Mouse (Mus musculus): ENCODE results near the gene Acox1. TPM values are rescaled to one million over a fixed set of nuclear protein-coding genes. Genes with fewer than 3 reads are reported as not detected.
A peak's percentile ranks its signal among the peaks of the same experiment; 100 is the strongest.

The Acox1 gene
- polyA plus RNA-seq, 1 experiment, result 22.4 TPM

DNA sequence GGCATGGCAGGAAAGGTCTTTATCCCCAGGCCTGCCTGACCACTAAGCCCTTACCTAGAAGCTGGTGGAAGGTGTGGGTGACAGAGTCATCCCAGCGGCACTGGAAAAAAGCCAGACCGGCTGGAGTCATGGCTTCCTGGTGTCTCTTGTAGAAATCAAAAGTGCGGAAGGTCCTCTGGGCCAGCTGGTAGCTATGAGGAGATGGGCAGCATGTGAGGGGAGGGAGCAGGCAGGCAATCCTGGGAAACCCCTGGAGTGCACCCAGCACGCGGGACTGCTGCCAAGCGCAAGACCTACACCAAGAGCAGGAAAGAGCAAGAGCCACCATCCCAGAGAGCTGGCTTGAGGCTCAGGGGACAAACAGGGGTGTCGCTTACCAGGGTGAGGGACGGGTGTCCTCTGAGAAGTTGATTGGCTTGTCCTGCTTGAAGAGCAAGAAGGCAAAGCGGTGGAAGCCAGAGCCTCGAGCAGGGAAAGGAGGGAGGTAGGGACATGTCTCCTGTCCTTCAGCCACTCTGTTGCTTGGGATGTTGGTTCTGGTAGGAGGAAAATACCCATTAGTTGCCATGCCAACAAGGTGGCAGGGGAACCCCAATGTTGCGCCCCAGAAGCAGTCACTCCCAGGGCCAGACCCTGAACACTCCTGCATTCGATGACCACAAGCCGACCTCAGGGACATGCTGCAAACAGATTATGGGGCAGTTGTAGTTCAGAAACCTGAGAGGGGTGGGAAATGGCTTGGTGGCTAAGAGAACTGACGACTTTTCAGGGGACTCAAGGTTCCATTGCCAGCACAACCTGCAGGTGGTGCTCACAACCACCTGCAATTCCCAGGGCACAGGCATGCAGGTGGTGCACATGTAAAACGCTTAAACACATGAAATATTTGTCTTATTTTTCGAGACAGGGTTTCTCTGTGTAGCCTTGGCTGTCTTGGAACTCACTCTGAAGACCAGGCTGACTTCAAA, 66.2 kb downstream of the Acox1 start:
- H3K27me3 ChIP-seq (ENCODE audit: control insufficient read depth, insufficient read depth, insufficient read length), result no peaks in the 10 kb centered on the region
- peaks cover 52% of the 10 kb centered on the region for H3K36me3 ChIP-seq (ENCODE audit: control insufficient read depth, insufficient read depth)
- no peak overlapping the region for H3ac ChIP-seq (ENCODE audit: control insufficient read depth, insufficient read length, low read depth)
- no peak overlapping the region for H3K4me3 ChIP-seq (ENCODE audit: insufficient read depth, poor library complexity, severe bottlenecking)
- H3K79me2 ChIP-seq (ENCODE audit: control insufficient read depth, insufficient read depth), result peaks cover 44% of the 10 kb centered on the region
- peaks cover 20% of the 10 kb centered on the region for H3K79me3 ChIP-seq (ENCODE audit: low read depth)
- TF ChIP-seq USF1 (IDR thresholded peaks at IDR 0.05; ENCODE audit: low read depth) (no peak), CEBPB (IDR thresholded peaks at IDR 0.05; ENCODE audit: low read depth) (no peak), FOSL1 (IDR thresholded peaks at IDR 0.05; ENCODE audit: insufficient read depth, low read length, poor library complexity, severe bottlenecking) (no peak), CTCF (IDR thresholded peaks at IDR 0.05; ENCODE audit: control insufficient read depth, insufficient read depth, insufficient read length) (no peak), MAX (IDR thresholded peaks at IDR 0.05) (no peak), MYOG (IDR thresholded peaks at IDR 0.05; ENCODE audit: control insufficient read depth, extremely low read depth, insufficient read length) (no peak), MYOD1 (IDR thresholded peaks at IDR 0.05; ENCODE audit: control insufficient read depth, insufficient read length, low read depth) (no peak)

DNA sequence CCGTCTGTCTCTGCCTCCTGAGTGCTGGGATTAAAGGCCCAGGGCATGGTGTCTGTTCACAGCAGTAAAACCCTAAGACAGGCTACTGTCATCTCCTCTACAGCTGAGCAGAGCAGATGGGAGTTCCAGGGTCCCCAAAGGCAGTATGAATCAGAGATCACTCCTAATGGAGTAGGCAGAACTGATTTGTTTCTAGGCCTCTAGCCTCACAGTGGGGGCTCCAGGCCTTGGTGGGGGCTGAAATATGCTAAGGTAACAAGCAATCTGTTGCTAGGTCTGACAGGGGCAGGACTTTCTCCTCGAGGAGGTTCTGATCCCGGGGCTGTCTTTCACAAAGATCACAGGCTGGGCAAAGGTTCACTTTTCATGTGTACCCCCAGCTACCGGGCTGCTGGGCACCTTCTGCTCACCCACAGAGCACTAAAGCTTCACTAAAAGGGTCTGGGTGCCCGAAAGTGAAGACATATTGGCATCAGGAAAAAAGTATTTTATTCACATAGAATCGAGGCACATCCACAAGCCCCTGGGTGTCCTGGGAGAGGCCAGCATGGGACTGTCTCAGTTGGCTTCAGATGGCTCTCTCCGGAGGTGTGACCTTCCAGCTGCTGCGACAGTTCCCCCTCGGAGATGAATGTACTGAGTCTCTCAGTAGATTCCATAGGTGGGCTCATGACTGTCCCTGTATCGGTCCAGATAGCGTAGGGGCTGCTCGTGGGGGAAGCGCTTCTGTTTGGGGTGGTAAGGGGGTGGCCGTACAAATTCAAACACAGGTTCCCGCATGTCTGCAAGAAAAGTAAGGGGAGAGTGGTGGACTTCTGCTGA, 67.3 kb downstream of the Acox1 start:
- Histone ChIP-seq H3K79me2 (ENCODE audit: control insufficient read depth, insufficient read depth) (peaks cover 33% of the 10 kb centered on the region), H3K36me3 (ENCODE audit: control insufficient read depth, insufficient read depth) (peaks cover 50% of the 10 kb centered on the region), H3K4me3 (ENCODE audit: insufficient read depth, poor library complexity, severe bottlenecking) (no peak overlapping the region), H3ac (ENCODE audit: control insufficient read depth, insufficient read length, low read depth) (peak overlapping the region; percentile 14), H3K79me3 (ENCODE audit: low read depth) (peaks cover 9% of the 10 kb centered on the region), H3K27me3 (ENCODE audit: control insufficient read depth, insufficient read depth, insufficient read length) (no peaks in the 10 kb centered on the region)
- TF ChIP-seq USF1 (IDR thresholded peaks at IDR 0.05; ENCODE audit: low read depth), result no peak
- no peak for TF ChIP-seq MAX (IDR thresholded peaks at IDR 0.05)
- no peak for TF ChIP-seq FOSL1 (IDR thresholded peaks at IDR 0.05; ENCODE audit: insufficient read depth, low read length, poor library complexity, severe bottlenecking)
- no peak for TF ChIP-seq CTCF (IDR thresholded peaks at IDR 0.05; ENCODE audit: control insufficient read depth, insufficient read depth, insufficient read length)
- no peak for TF ChIP-seq MYOG (IDR thresholded peaks at IDR 0.05; ENCODE audit: control insufficient read depth, extremely low read depth, insufficient read length)
- TF ChIP-seq MYOD1 (IDR thresholded peaks at IDR 0.05; ENCODE audit: control insufficient read depth, insufficient read length, low read depth), result no peak

- H3K79me2 ChIP-seq (ENCODE audit: control insufficient read depth, insufficient read depth), result peaks cover 24% of the 10 kb centered on the region
- H3K27me3 ChIP-seq (ENCODE audit: control insufficient read depth, insufficient read depth, insufficient read length), result no peaks in the 10 kb centered on the region
- peaks cover under 1% of the 10 kb centered on the region for H3K79me3 ChIP-seq (ENCODE audit: low read depth)
- H3ac ChIP-seq (ENCODE audit: control insufficient read depth, insufficient read length, low read depth), result peak within 1 kb of the TSS; percentile 75
- H3K4me3 ChIP-seq (ENCODE audit: insufficient read depth, poor library complexity, severe bottlenecking), result peak within 1 kb of the TSS; percentile 45
- H3K36me3 ChIP-seq (ENCODE audit: control insufficient read depth, insufficient read depth), result peaks cover 51% of the 10 kb centered on the region
- TF ChIP-seq CTCF (IDR thresholded peaks at IDR 0.05; ENCODE audit: control insufficient read depth, insufficient read depth, insufficient read length) (peak; percentile 100), FOSL1 (IDR thresholded peaks at IDR 0.05; ENCODE audit: insufficient read depth, low read length, poor library complexity, severe bottlenecking) (no peak), USF1 (IDR thresholded peaks at IDR 0.05; ENCODE audit: low read depth) (no peak), MYOD1 (IDR thresholded peaks at IDR 0.05; ENCODE audit: control insufficient read depth, insufficient read length, low read depth) (no peak), MYOG (IDR thresholded peaks at IDR 0.05; ENCODE audit: control insufficient read depth, extremely low read depth, insufficient read length) (no peak), CEBPB (IDR thresholded peaks at IDR 0.05; ENCODE audit: low read depth) (no peak), MAX (IDR thresholded peaks at IDR 0.05) (peak; percentile 99)
Observed at GRCm38 (mm10) chr11:116130488-116131205, 68.2 kb downstream of the Acox1 start, which contains the start of gene Trim65. Gene Trim65 (minus strand): TSS chr11:116131128.

- TF ChIP-seq CTCF (IDR thresholded peaks at IDR 0.05; ENCODE audit: control insufficient read depth, insufficient read depth, insufficient read length) (no peak), USF1 (IDR thresholded peaks at IDR 0.05; ENCODE audit: low read depth) (no peak), MAX (IDR thresholded peaks at IDR 0.05) (no peak), FOSL1 (IDR thresholded peaks at IDR 0.05; ENCODE audit: insufficient read depth, low read length, poor library complexity, severe bottlenecking) (no peak), CEBPB (IDR thresholded peaks at IDR 0.05; ENCODE audit: low read depth) (no peak), MYOG (IDR thresholded peaks at IDR 0.05; ENCODE audit: control insufficient read depth, extremely low read depth, insufficient read length) (no peak), MYOD1 (IDR thresholded peaks at IDR 0.05; ENCODE audit: control insufficient read depth, insufficient read length, low read depth) (no peak)
- Histone ChIP-seq H3K4me3 (ENCODE audit: insufficient read depth, poor library complexity, severe bottlenecking) (peak overlapping the region; percentile 45), H3K79me3 (ENCODE audit: low read depth) (no peaks in the 10 kb centered on the region), H3K79me2 (ENCODE audit: control insufficient read depth, insufficient read depth) (peaks cover 18% of the 10 kb centered on the region), H3K27me3 (ENCODE audit: control insufficient read depth, insufficient read depth, insufficient read length) (no peaks in the 10 kb centered on the region), H3ac (ENCODE audit: control insufficient read depth, insufficient read length, low read depth) (peak overlapping the region; percentile 75), H3K36me3 (ENCODE audit: control insufficient read depth, insufficient read depth) (peaks cover 53% of the 10 kb centered on the region)
Observed at GRCm38 (mm10) chr11:116129993-116130487, 68.8 kb downstream of the Acox1 start.

Data from C2C12 (cell line).